Mouse (Mus musculus) C2C12 (cell line): ENCODE measurements at regions not wholly inside any gene's neighbourhood (a gene's known extent, or its start where the extent isn't known, plus 50 kb on each side); places are given as distances from the start of the nearest gene placed in this dataset.

ENCODE experiments used
- CTCF ChIP-seq: IDR thresholded peaks from one replicate; pipeline ENCODE4 v1.5.1; 2011; ENCODE audit not compliant: control insufficient read depth, insufficient read depth, insufficient read length
- FOSL1 ChIP-seq: IDR thresholded peaks from one replicate; pipeline ENCODE4 v1.8.0; 2011; ENCODE audit warnings: mild to moderate bottlenecking, low read length; ENCODE audit not compliant: poor library complexity, insufficient read depth, severe bottlenecking
- MAX ChIP-seq: IDR thresholded peaks from one replicate; pipeline ENCODE4 v1.6.1; 2011; ENCODE audit warnings: mild to moderate bottlenecking, control low read depth
- MYOD1 ChIP-seq: IDR thresholded peaks from one replicate; pipeline ENCODE4 v1.6.1; 2011; ENCODE audit warnings: low read depth; ENCODE audit not compliant: control insufficient read depth, insufficient read length
- MYOG ChIP-seq: IDR thresholded peaks from one replicate; pipeline ENCODE4 v1.6.1; 2011; ENCODE audit not compliant: control insufficient read depth, insufficient read length; ENCODE audit errors: extremely low read depth
- USF1 ChIP-seq: IDR thresholded peaks from one replicate; pipeline ENCODE4 v1.6.1; 2011; ENCODE audit warnings: low read depth, mild to moderate bottlenecking, control low read depth, moderate library complexity

- TF ChIP-seq CTCF (no peak), MYOD1 (no peak), USF1 (no peak), MAX (no peak), FOSL1 (no peak), MYOG (no peak)
Measured at GRCm38 (mm10) chr9:61468368-61468848, 96.2 kb downstream of the Tle3 start.
